Mouse (Mus musculus): ENCODE measurements around the gene Tubb4b. TPM values are rescaled to one million over a fixed set of nuclear protein-coding genes. Genes with fewer than 3 reads are reported as not detected.

Gene Tubb4b
- total RNA-seq, 2 experiments from 2014 or later, result 185 to 269 TPM

DNA sequence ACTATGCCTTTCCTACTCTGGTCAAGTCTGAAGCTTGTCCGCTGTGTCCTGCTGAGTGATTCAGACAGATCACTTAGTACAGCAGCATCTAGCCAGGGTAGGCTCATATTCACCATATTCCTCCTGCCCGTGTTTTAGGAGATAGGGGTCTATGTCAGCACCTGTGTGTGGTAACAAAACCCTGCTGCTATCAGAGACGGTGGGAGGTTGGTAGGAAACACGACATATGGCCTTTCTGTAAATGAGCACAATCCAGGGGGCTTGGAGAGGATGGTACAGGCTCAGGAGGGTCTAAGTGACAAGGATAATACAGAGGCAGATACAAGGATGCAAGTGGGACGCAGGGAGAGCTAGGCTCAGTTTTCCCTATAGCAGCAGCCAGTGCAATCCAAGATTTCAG is 5.1 kb upstream of the Tubb4b start:
- peak overlapping the region; percentile 98; the same call in 1 of the 2 replicates for H3K27ac ChIP-seq
- TF ChIP-seq CTCF (IDR thresholded peaks at IDR 0.05), result no peak
- intact Hi-C loops (cut with DNase I), result loop anchor here (5.0 kb wide), 1 partner anchor 63 kb away; no protein-coding TSS in a partner anchor
- H3K4me3 ChIP-seq, result no peak overlapping the region
- no peak for DNase-seq

GRCm38 (mm10) chr2:25228995-25229530 is 4.6 kb upstream of the Tubb4b start:
- H3K27ac ChIP-seq, result peak overlapping the region; percentile 98

DNA sequence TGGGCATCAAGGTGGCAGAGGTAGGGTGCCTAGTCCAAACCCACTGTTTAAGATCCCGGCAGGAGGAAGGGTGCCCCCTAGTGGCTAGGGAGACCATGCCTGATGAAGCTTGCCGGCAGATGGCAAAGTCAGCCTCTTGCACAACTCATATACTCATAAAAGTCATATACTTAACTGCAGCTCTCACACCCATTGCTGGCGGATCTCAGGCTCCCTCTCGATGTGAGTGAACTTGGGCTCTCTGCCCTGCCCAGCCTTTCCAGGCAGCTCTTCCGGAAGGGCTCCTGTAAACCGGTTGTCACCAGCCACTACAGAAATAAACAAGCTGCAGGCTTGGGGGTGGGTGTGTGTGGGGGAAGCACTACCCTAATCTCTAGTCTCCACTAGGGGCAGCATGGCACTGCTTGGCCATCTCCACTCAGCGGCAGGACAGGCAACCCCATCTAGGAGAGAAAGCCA is 4.0 kb upstream of the Tubb4b start:
- DNase-seq, result peak; percentile 91
- peak; percentile 73 for TF ChIP-seq CTCF (IDR thresholded peaks at IDR 0.05)
- peak overlapping the region; percentile 61 for H3K4me3 ChIP-seq
- intact Hi-C loops (cut with DNase I), result loop anchor here (1.0 to 5.0 kb wide), 3 partner anchors 27 to 64 kb away; partner anchors contain the start of gene Tmem203
- H3K27ac ChIP-seq, result peak overlapping the region; percentile 98

More at GRCm38 (mm10) chr2:25228995-25229530, 4.6 kb upstream of the Tubb4b start:
- H3K4me3 ChIP-seq, result peak overlapping the region; percentile 61
- no peak for TF ChIP-seq CTCF (IDR thresholded peaks at IDR 0.05)
- DNase-seq, result no peak
- intact Hi-C loops (cut with DNase I), result loop anchor here (1.0 to 5.0 kb wide), 3 partner anchors 26 to 63 kb away; partner anchors contain the start of gene Tmem203

GRCm38 (mm10) chr2:25227406-25227805 is 2.9 kb upstream of the Tubb4b start:
- Histone ChIP-seq H3K27ac (peak overlapping the region; percentile 98), H3K4me3 (no peak overlapping the region)
- no peak for DNase-seq
- intact Hi-C loops (cut with DNase I), result loop anchor here (5.0 kb wide), 1 partner anchor 65 kb away; no protein-coding TSS in a partner anchor
- TF ChIP-seq CTCF (IDR thresholded peaks at IDR 0.05), result no peak

DNA sequence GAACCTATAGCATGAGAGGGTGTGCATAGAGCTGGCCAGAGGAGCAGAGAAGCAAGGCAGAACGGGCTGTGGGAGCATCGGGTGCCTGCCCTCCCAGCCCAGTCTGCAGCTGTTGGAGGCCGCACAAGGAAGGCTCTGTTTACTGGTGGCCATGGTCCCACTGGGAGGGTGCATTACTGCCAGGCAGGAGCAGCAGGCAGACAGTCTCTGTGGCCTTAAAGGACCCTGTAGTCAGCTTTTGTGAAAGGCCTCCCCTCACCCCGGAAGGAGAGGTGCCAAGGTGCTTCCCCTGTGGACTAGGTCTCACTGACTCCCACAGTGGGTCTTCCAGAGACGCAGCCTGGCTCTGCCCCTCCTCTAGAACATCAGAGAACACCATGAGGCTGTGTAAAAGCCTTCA is 2.4 kb upstream of the Tubb4b start:
- DNase-seq, result peak; percentile 83
- Histone ChIP-seq H3K4me3 (peak overlapping the region; percentile 26; the same call in 1 of the 2 replicates), H3K27ac (peak overlapping the region; percentile 98)
- intact Hi-C loops (cut with DNase I), result loop anchor here (5.0 kb wide), 1 partner anchor 65 kb away; no protein-coding TSS in a partner anchor
- no peak for TF ChIP-seq CTCF (IDR thresholded peaks at IDR 0.05)

DNA sequence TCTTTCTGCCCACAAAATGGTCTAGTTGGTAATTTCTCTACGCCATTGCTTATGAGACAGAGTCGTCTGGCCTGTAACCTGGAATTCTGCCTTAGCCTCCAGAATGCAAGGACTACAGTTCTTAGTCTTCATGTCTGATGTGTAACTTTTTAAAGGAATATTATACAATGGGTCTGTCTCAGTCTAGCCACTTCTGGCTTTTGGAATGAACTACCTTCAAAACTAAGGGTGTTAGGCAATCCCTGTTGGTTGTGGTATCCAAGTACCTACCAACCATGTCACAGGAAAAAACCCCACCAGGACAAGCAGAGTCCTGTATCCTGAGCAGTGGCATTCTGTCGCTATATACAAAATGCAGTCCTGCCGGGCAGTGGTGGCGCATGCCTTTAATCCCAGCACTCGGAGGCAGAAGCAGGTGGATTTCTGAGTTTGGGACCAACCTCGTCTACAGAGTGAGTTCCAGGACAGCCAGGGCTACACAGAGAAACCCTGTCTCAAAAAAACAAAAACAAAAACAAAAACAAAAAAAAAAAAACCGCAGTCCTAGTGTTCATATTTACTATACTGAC is 1.4 kb upstream of the Tubb4b start:
- Histone ChIP-seq H3K4me3 (peak overlapping the region; percentile 72), H3K27ac (peak overlapping the region; percentile 98)
- no peak for TF ChIP-seq CTCF (IDR thresholded peaks at IDR 0.05)
- intact Hi-C loops (cut with DNase I), result loop anchor here (5.0 kb wide), 1 partner anchor 66 kb away; no protein-coding TSS in a partner anchor
- no peak for DNase-seq

DNA sequence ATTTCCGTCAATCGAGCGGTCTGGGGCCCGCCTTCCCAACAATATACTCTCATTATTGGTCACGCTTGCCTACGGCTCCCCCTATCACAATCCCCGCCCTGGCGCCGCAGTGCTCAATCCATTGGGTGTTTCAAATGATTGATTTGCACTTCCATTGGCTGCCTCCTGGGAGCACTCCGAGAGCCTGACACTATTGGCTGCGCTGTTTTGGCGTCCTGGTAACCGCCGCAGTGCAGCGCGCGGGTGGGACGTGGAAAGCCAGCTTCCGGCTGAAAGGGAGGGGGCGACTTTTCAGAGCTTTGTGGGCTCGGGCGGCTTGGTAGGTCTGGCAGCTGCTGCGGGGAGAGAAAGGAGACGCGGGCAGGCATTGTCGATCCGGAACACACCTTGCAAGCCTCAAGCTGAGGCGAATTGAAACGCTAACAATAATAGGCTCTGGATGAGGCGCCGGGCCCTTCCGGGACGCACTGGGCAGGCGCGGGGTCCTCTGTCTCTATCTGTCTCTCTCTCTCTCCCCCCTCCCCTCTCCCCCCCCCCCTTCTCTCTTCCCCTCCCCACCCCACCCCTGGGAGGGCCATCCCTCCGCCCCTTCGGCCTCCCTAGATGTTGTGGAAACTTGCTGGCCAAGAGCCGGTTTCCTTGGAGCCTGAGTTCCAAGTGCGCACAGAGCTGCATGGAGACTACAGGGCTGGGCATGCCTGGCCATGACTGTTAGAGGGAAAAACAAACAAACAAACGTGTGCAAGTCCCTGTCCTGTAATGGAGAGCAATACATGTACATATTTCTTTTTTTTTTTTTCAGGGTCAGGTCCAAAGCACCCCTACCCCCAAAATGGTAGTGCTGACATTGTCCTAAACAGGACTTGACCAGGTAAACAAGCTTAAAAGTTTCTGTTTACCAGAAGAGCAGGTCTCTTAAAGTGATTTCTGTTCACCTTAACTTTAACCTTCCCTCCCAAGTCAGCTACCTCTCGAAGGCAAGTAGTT is 557 bp upstream of the Tubb4b start:
- H3K27ac ChIP-seq, result peak overlapping the region; percentile 98
- TF ChIP-seq CTCF (IDR thresholded peaks at IDR 0.05), result no peak
- peak overlapping the region; percentile 93 for H3K4me3 ChIP-seq
- intact Hi-C loops (cut with DNase I), result loop anchor here (5.0 kb wide), 1 partner anchor 67 kb away; no protein-coding TSS in a partner anchor
- DNase-seq, result peak; percentile 99

DNA sequence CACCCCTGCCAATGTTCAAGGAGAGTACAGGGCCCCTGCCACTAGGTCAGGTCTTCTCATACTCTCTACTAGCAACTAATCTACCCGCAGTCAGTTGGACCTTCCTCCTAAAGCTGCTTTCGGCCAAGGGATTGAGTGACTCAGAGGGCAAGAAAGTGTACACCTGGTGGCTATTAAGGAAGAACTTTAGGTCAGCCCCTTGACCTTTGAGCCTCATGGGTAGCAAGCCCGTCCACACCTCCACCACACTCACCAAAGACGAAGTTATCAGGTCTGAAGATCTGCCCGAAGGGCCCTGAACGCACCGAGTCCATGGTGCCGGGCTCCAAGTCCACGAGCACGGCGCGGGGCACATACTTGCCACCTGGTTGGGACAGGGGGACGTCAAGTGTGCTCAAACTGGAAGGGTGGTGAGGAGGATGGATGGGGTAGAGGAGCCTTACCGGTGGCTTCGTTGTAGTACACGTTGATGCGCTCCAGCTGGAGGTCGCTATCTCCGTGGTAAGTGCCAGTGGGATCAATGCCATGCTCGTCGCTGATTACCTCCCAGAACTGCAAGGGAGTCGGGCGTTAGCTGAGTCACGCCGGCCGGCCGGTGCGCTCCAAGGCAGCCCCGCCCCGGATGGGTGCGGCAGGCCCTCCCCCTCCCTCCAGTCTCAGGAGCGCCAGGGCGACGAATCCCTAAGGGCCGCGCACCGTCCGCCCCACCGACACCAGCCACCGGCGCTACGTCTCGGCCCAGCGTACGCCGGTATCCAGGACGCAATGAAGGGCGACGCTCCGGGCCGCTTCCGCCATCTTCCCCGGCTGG is 616 bp downstream of the Tubb4b start:
- no peak for TF ChIP-seq CTCF (IDR thresholded peaks at IDR 0.05)
- intact Hi-C loops (cut with DNase I), result no loop called here
- peak overlapping the region; percentile 93 for H3K4me3 ChIP-seq
- peak; percentile 94 for DNase-seq
- H3K27ac ChIP-seq, result peak overlapping the region; percentile 97

DNA sequence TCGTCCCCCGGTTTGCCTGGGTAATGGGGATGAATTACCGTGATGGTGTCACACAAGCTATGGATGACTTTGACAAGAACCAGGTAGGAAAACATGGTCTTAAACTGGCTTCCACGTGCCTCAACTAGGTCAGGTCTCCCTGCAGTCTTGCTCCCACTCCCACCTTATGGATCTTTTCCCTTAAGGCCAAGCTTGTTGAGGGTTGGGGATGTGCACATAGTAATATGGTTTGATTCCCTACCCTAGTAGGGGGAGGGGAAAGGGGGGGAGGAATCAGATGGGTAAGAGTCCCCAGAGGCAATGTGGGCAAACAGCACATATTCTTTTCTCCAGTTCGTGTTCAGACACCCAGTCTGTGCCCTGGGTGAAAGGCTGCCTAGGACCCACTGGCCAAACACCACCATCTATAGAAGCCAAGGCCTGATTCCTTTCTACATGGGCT is 3.1 kb downstream of the Tubb4b start:
- intact Hi-C loops (cut with DNase I), result no loop called here
- no peak for DNase-seq
- peak overlapping the region; percentile 51 for H3K4me3 ChIP-seq
- peak overlapping the region; percentile 41; the same call in 1 of the 2 replicates for H3K27ac ChIP-seq
- TF ChIP-seq CTCF (IDR thresholded peaks at IDR 0.05), result no peak

GRCm38 (mm10) chr2:25218445-25218844 is 6.1 kb downstream of the Tubb4b start, which contains the start of gene Fam166a:
Gene Fam166a, plus strand, starts transcription at chr2:25218745.
- intact Hi-C loops (cut with DNase I), result no loop called here
- Histone ChIP-seq H3K27ac (no peak within 1 kb of the TSS), H3K4me3 (no peak within 1 kb of the TSS)
- TF ChIP-seq CTCF (IDR thresholded peaks at IDR 0.05), result no peak
- DNase-seq, result no peak

DNA sequence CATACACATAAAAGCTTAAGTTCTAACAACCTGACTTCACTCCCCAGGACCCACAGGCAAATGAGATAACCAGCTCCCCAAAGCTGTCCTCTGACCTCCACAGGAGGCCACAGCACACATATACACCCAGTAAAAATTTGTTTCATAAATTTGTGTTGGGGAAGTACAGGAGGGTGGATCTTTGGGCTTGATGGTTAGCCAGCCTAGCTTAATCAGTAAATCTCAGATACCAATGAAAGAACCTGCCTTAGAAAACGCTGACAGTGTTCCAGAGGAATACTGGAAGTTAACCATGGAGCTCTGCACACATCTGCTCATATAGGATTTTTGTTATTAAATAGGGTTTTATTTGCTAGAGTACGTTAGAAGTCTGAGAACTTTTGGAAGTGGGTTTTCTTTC is 6.8 kb downstream of the Tubb4b start:
- no peak for DNase-seq
- H3K4me3 ChIP-seq, result no peak overlapping the region
- no peak for TF ChIP-seq CTCF (IDR thresholded peaks at IDR 0.05)
- H3K27ac ChIP-seq, result no peak overlapping the region
- intact Hi-C loops (cut with DNase I), result no loop called here
